In genomic region chr8:128358756-128359520, GRCm38 (mm10) we compare ENCODE assay signal across 8 mouse cellular contexts. TPM values are rescaled to one million over a fixed set of nuclear protein-coding genes. Genes with fewer than 3 reads are reported as not detected.
A peak's percentile ranks its signal among the peaks of the same experiment; 100 is the strongest.
DNase-seq lines count a peak whose midpoint lies in the region; ATAC-seq lines count a peak whose summit lies in the region.

No protein-coding gene starts in this region.

- H3K4me1 ChIP-seq in embryonic facial prominence, embryonic 11.5 days (ENCODE audit: control insufficient read depth, insufficient read depth, low read length) = no peaks in the 10 kb centered on the region
- H3K4me1 ChIP-seq in limb, embryonic 10.5 days = peaks cover 70% of the 10 kb centered on the region
- H3K4me1 ChIP-seq in midbrain, embryonic 11.5 days (ENCODE audit: control insufficient read depth, insufficient read depth, low read length) = peaks cover 21% of the 10 kb centered on the region
- H3K4me1 ChIP-seq in stomach, embryonic 14.5 days (ENCODE audit: control insufficient read depth, insufficient read depth, low read length) = 0 out of 2 replicates have a peak, but pooled peaks cover 2% of the 10 kb centered on the region

- peak overlapping the region; percentile 98 for H3K4me2 ChIP-seq in embryonic facial prominence, embryonic 11.5 days (ENCODE audit: low read depth, low read length)
- peak overlapping the region; percentile 97 for H3K4me2 ChIP-seq in midbrain, embryonic 11.5 days
- peak overlapping the region; percentile 99 for H3K4me2 ChIP-seq in stomach, embryonic 14.5 days (replicated peaks; ENCODE audit: low read depth, low read length)

- no peaks in the 10 kb centered on the region for H3K36me3 ChIP-seq in embryonic facial prominence, embryonic 11.5 days (replicated peaks; ENCODE audit: control insufficient read depth, insufficient read depth, low read depth, low read length)
- H3K36me3 ChIP-seq in limb, embryonic 10.5 days = peaks cover 2% of the 10 kb centered on the region; the same call in 1 of the 2 replicates
- no peaks in the 10 kb centered on the region for H3K36me3 ChIP-seq in midbrain, embryonic 11.5 days (ENCODE audit: control insufficient read depth, insufficient read depth, low read length)
- no peaks in the 10 kb centered on the region for H3K36me3 ChIP-seq in stomach, embryonic 14.5 days (ENCODE audit: control insufficient read depth, insufficient read depth, low read length)

- H3K9ac ChIP-seq in embryonic facial prominence, embryonic 11.5 days (replicated peaks; ENCODE audit: low read length) = peak overlapping the region; percentile 79
- peak overlapping the region; percentile 75 for H3K9ac ChIP-seq in midbrain, embryonic 11.5 days (ENCODE audit: low read length)
- peak overlapping the region; percentile 70 for H3K9ac ChIP-seq in stomach, embryonic 14.5 days (replicated peaks; ENCODE audit: low read depth, low read length)

- peak; percentile 9 for DNase-seq in cerebellum, adult 8-10 months
- DNase-seq in cerebellum, adult 11 months = no peak
- peak; percentile 68 for DNase-seq in embryonic facial prominence, embryonic 11.5 days (ENCODE audit: low spot score)
- peak; percentile 90 to 93 for DNase-seq in heart, adult 18-20 months
- DNase-seq in kidney, adult 11 months = peak; percentile 84
- DNase-seq in limb, embryonic 10.5 days (ENCODE audit: low spot score) = no peak
- DNase-seq in midbrain, embryonic 11.5 days (ENCODE audit: low spot score, missing footprints) = peak; percentile 98

- WGBS in embryonic facial prominence, embryonic 11.5 days = under 1% methylated on average over 38 of the region's 41 CpGs
- WGBS in limb, embryonic 10.5 days = 0% methylated on average over 41 of the region's 41 CpGs
- WGBS in midbrain, embryonic 11.5 days = under 1% methylated on average over 41 of the region's 41 CpGs
- WGBS in stomach, embryonic 14.5 days = 0% methylated on average over 40 of the region's 41 CpGs

- H3K4me3 ChIP-seq in embryonic facial prominence, embryonic 11.5 days (ENCODE audit: low read depth, low read length) = peak overlapping the region; percentile 70
- peak overlapping the region; percentile 72 for H3K4me3 ChIP-seq in limb, embryonic 10.5 days
- peak overlapping the region; percentile 63 for H3K4me3 ChIP-seq in midbrain, embryonic 11.5 days (ENCODE audit: low read depth, low read length)
- peak overlapping the region; percentile 66 for H3K4me3 ChIP-seq in stomach, embryonic 14.5 days (ENCODE audit: low read depth, low read length)

- H3K27me3 ChIP-seq in embryonic facial prominence, embryonic 11.5 days (ENCODE audit: control insufficient read depth, insufficient read depth, low read length) = no peaks in the 10 kb centered on the region
- H3K27me3 ChIP-seq in limb, embryonic 10.5 days (ENCODE audit: low read depth, poor library complexity, severe bottlenecking) = peaks cover 16% of the 10 kb centered on the region; the same call in 1 of the 2 replicates
- H3K27me3 ChIP-seq in midbrain, embryonic 11.5 days (ENCODE audit: control insufficient read depth, insufficient read depth, low read length) = peaks cover 15% of the 10 kb centered on the region
- no peaks in the 10 kb centered on the region for H3K27me3 ChIP-seq in stomach, embryonic 14.5 days (ENCODE audit: control insufficient read depth, insufficient read depth, low read length)

- H3K9me3 ChIP-seq in embryonic facial prominence, embryonic 11.5 days (replicated peaks; ENCODE audit: control insufficient read depth, low read length) = no peaks in the 10 kb centered on the region
- H3K9me3 ChIP-seq in limb, embryonic 10.5 days (replicated peaks) = no peaks in the 10 kb centered on the region
- H3K9me3 ChIP-seq in midbrain, embryonic 11.5 days (ENCODE audit: control insufficient read depth, low read length) = no peaks in the 10 kb centered on the region
- H3K9me3 ChIP-seq in stomach, embryonic 14.5 days (ENCODE audit: control insufficient read depth, low read depth, low read length) = no peaks in the 10 kb centered on the region

- peak overlapping the region; percentile 86 for H3K27ac ChIP-seq in embryonic facial prominence, embryonic 11.5 days (replicated peaks; ENCODE audit: low read depth, low read length)
- H3K27ac ChIP-seq in limb, embryonic 10.5 days = peak overlapping the region; percentile 94
- H3K27ac ChIP-seq in midbrain, embryonic 11.5 days (ENCODE audit: low read depth, low read length) = peak overlapping the region; percentile 64
- peak overlapping the region; percentile 92 for H3K27ac ChIP-seq in stomach, embryonic 14.5 days (ENCODE audit: low read length)

- peak; percentile 11; the same call in 1 of the 2 replicates for ATAC-seq in embryonic facial prominence, embryonic 11.5 days (replicated peaks; ENCODE audit: insufficient number of reproducible peaks, low FRiP score, low TSS enrichment, low read depth)
- ATAC-seq in midbrain, embryonic 11.5 days (ENCODE audit: low FRiP score) = peak; percentile 13
- peak; percentile 21; the same call in 1 of the 2 replicates for ATAC-seq in stomach, embryonic 14.5 days (ENCODE audit: insufficient number of reproducible peaks, insufficient read depth, low FRiP score, low read depth)

RNA-seq across cellular contexts. Expression of gene Nrp1, which starts 0.5 kb away (rescaled TPM):
- 42.8 and 42.9 TPM in 2 replicates for polyA plus RNA-seq in embryonic facial prominence, embryonic 11.5 days (2014; fragmentation: Nextera tagmentation; extraction: Ambion mirVana)
- total RNA-seq in heart, adult 18-20 months (2021) = 100 to 1,000 TPM in 1 of 2 experiments, 10 to 100 TPM in 1; 88.3 to 107 TPM
- 45.6 and 62.6 TPM in 2 replicates for polyA plus RNA-seq in limb, embryonic 10.5 days (2016; fragmentation: Nextera tagmentation; extraction: Ambion mirVana)
- polyA plus RNA-seq in midbrain, embryonic 11.5 days (2014; fragmentation: Nextera tagmentation; extraction: Ambion mirVana) = 20.3 and 21.4 TPM in 2 replicates
- 62.2 and 70.4 TPM in 2 replicates for polyA plus RNA-seq in stomach, embryonic 14.5 days (2014; fragmentation: Nextera tagmentation; extraction: Ambion mirVana)

Comparison
In these comparisons a context has a peak if more than half of its experiments do, and no peak if none do; other contexts are left out.
1. DNase-seq: peak in cerebellum, adult 8-10 months (single experiment), embryonic facial prominence, embryonic 11.5 days (single experiment), heart, adult 18-20 months (2 of 2), kidney, adult 11 months (single experiment) and midbrain, embryonic 11.5 days (single experiment); none in cerebellum, adult 11 months (single experiment) and limb, embryonic 10.5 days (single experiment).
2. Peak in every context shown above with its lines, with median percentiles within 50 percentile points of each other: ATAC-seq, H3K27ac ChIP-seq, H3K4me2 ChIP-seq, H3K4me3 ChIP-seq and H3K9ac ChIP-seq.